Mouse (Mus musculus): ENCODE results near the gene Susd2. TPM values are rescaled to one million over a fixed set of nuclear protein-coding genes. Genes with fewer than 3 reads are reported as not detected.

Susd2 gene
- polyA plus RNA-seq, 1 experiment from 2014 or later: 2.0 TPM

DNA sequence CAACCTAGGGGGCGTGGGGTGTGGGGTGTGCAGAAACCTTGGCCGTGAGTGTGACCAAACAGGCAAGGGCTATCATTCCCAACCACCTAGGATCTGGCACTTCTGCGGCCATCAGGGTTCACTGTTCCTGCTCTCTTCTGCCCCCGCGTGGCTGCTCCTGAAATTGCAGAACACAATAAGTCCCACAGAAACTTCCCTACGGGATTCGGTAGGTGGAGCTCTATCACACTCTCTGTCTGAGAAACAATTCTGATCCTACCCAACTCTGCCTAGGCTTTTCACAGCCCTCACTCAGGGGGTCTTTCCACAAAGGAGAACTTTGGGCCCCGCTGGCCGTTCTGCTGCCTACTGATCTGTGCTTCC, 8.1 kb downstream of the Susd2 start:
- no peaks in the 10 kb centered on the region for H3K9me3 ChIP-seq
- no peaks in the 10 kb centered on the region for H3K4me1 ChIP-seq
- H3K36me3 ChIP-seq: no peaks in the 10 kb centered on the region
- 0 out of 2 replicates have a peak, but pooled peaks cover 5% of the 10 kb centered on the region for H3K27me3 ChIP-seq
- no peak overlapping the region for H3K4me3 ChIP-seq
- WGBS: 5% methylated on average over 9 of the region's 9 CpGs
- no peak overlapping the region for H3K27ac ChIP-seq (replicated peaks)
- no peak for ATAC-seq (ENCODE audit: low FRiP score, low read depth)
- H3K4me2 ChIP-seq (replicated peaks): no peak overlapping the region
- H3K9ac ChIP-seq (replicated peaks): no peak overlapping the region

GRCm38 (mm10) chr10:75635019-75635692, 8.7 kb downstream of the Susd2 start:
- no peaks in the 10 kb centered on the region for H3K36me3 ChIP-seq
- no peak overlapping the region for H3K4me2 ChIP-seq (replicated peaks)
- no peak overlapping the region for H3K9ac ChIP-seq (replicated peaks)
- H3K27ac ChIP-seq (replicated peaks): no peak overlapping the region
- H3K27me3 ChIP-seq: 0 out of 2 replicates have a peak, but pooled peaks cover 1% of the 10 kb centered on the region
- ATAC-seq (ENCODE audit: low FRiP score, low read depth): no peak
- H3K4me3 ChIP-seq: no peak overlapping the region
- no peaks in the 10 kb centered on the region for H3K4me1 ChIP-seq
- WGBS: 72% methylated on average over 14 of the region's 14 CpGs
- H3K9me3 ChIP-seq: no peaks in the 10 kb centered on the region

GRCm38 (mm10) chr10:75634610-75635009, 9.2 kb downstream of the Susd2 start:
- 95% methylated on average over 8 of the region's 8 CpGs for whole genome bisulfite sequencing
- ATAC-seq (ENCODE audit: low FRiP score, low read depth): no peak

DNA sequence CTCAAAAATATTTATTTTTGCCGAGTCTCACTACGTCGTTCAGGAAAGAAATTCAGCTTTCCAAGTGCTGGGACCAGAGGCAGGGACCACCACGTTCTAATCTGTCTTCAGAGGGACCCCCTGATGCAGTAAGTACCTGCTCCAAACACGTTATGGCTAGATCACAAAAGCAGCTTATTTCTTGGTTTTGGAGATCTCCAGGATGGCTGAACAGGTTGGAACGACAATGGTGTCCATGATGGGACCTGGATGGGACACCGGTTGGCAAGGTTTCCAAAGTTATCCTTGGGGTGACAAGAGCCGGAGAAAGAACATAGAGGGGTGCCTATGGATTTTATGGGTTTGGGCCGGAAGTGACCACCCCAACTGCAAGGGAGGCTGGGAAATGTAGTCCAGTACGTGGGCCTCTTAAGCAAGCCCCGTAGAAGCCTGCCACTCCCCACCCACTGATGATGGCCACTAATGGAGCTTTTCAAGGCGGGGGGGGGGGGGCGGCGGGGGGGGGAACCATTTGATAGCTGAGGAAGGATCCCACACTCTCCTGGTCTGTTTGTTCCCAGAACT, 10.2 kb downstream of the Susd2 start:
- Histone ChIP-seq H3K4me3 (no peak overlapping the region), H3K27me3 (no peaks in the 10 kb centered on the region), H3K4me1 (no peaks in the 10 kb centered on the region), H3K9ac (replicated peaks) (no peak overlapping the region), H3K4me2 (replicated peaks) (no peak overlapping the region), H3K36me3 (no peaks in the 10 kb centered on the region), H3K9me3 (no peaks in the 10 kb centered on the region), H3K27ac (replicated peaks) (no peak overlapping the region)
- no peak for ATAC-seq (ENCODE audit: low FRiP score, low read depth)
- 71% methylated on average over 14 of the region's 14 CpGs for WGBS

More at GRCm38 (mm10) chr10:75634610-75635009, 9.2 kb downstream of the Susd2 start:
- Histone ChIP-seq H3K9ac (replicated peaks) (no peak overlapping the region), H3K36me3 (no peaks in the 10 kb centered on the region), H3K9me3 (no peaks in the 10 kb centered on the region), H3K27me3 (no peaks in the 10 kb centered on the region), H3K27ac (replicated peaks) (no peak overlapping the region), H3K4me1 (no peaks in the 10 kb centered on the region), H3K4me2 (replicated peaks) (no peak overlapping the region), H3K4me3 (no peak overlapping the region)

GRCm38 (mm10) chr10:75633048-75633447, 10.8 kb downstream of the Susd2 start:
- no peak for ATAC-seq (ENCODE audit: low FRiP score, low read depth)
- H3K4me3 ChIP-seq: no peak overlapping the region
- WGBS: 77% methylated on average over 5 of the region's 5 CpGs
- H3K36me3 ChIP-seq: no peaks in the 10 kb centered on the region
- no peak overlapping the region for H3K27ac ChIP-seq (replicated peaks)
- H3K9me3 ChIP-seq: no peaks in the 10 kb centered on the region
- H3K27me3 ChIP-seq: no peaks in the 10 kb centered on the region
- no peak overlapping the region for H3K4me2 ChIP-seq (replicated peaks)
- H3K9ac ChIP-seq (replicated peaks): no peak overlapping the region
- no peaks in the 10 kb centered on the region for H3K4me1 ChIP-seq

DNA sequence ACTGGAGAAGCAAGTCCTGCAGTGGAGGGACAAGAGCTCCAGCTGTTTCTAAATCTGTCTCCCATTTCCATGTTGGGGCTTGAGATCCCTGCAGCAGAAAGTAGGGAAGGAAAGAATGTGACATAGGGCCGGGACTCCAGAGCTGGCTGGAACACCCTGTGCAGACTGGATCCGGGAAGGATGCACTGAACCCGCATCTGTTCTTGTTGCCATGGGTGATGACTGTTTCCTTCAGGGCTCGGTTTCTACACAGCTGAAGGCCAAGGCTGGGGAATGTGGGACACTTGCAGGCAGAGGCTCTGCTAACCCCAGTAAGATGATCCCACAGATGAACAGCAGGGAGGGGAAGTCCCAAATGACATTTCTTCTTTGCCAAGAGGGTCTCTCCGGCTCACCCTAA, 11.2 kb downstream of the Susd2 start:
- Histone ChIP-seq H3K4me2 (replicated peaks) (no peak overlapping the region), H3K9me3 (no peaks in the 10 kb centered on the region), H3K27me3 (no peaks in the 10 kb centered on the region), H3K27ac (replicated peaks) (no peak overlapping the region), H3K9ac (replicated peaks) (no peak overlapping the region), H3K36me3 (no peaks in the 10 kb centered on the region), H3K4me1 (no peaks in the 10 kb centered on the region), H3K4me3 (no peak overlapping the region)
- whole genome bisulfite sequencing: 58% methylated on average over 5 of the region's 5 CpGs
- ATAC-seq (ENCODE audit: low FRiP score, low read depth): no peak

GRCm38 (mm10) chr10:75627490-75627889, 16.3 kb downstream of the Susd2 start:
- no peak for ATAC-seq (ENCODE audit: low FRiP score, low read depth)
- Histone ChIP-seq H3K27me3 (no peaks in the 10 kb centered on the region), H3K4me2 (replicated peaks) (no peak overlapping the region), H3K4me1 (no peaks in the 10 kb centered on the region), H3K9me3 (no peaks in the 10 kb centered on the region), H3K36me3 (no peaks in the 10 kb centered on the region), H3K9ac (replicated peaks) (no peak overlapping the region), H3K27ac (replicated peaks) (no peak overlapping the region), H3K4me3 (no peak overlapping the region)
- whole genome bisulfite sequencing: 89% methylated on average over 3 of the region's 3 CpGs

GRCm38 (mm10) chr10:75626991-75627390, 16.8 kb downstream of the Susd2 start:
- H3K36me3 ChIP-seq: no peaks in the 10 kb centered on the region
- H3K4me2 ChIP-seq (replicated peaks): no peak overlapping the region
- no peaks in the 10 kb centered on the region for H3K9me3 ChIP-seq
- H3K9ac ChIP-seq (replicated peaks): no peak overlapping the region
- no peak for ATAC-seq (ENCODE audit: low FRiP score, low read depth)
- no peak overlapping the region for H3K27ac ChIP-seq (replicated peaks)
- no peaks in the 10 kb centered on the region for H3K4me1 ChIP-seq
- H3K27me3 ChIP-seq: no peaks in the 10 kb centered on the region
- H3K4me3 ChIP-seq: no peak overlapping the region
- WGBS: 71% methylated on average over 3 of the region's 3 CpGs

- Histone ChIP-seq H3K4me2 (replicated peaks) (no peak overlapping the region), H3K27me3 (no peaks in the 10 kb centered on the region), H3K4me1 (no peaks in the 10 kb centered on the region), H3K36me3 (no peaks in the 10 kb centered on the region), H3K27ac (replicated peaks) (no peak overlapping the region), H3K4me3 (no peak overlapping the region), H3K9ac (replicated peaks) (no peak overlapping the region), H3K9me3 (no peaks in the 10 kb centered on the region)
- 69% methylated on average over 6 of the region's 6 CpGs for WGBS
- no peak for ATAC-seq (ENCODE audit: low FRiP score, low read depth)
Observed at GRCm38 (mm10) chr10:75625920-75626319, 17.9 kb downstream of the Susd2 start.

GRCm38 (mm10) chr10:75620818-75621217, 23.0 kb downstream of the Susd2 start:
- H3K4me3 ChIP-seq: no peak overlapping the region
- H3K9me3 ChIP-seq: no peaks in the 10 kb centered on the region
- H3K27me3 ChIP-seq: no peaks in the 10 kb centered on the region
- no peak for ATAC-seq (ENCODE audit: low FRiP score, low read depth)
- 48% methylated on average over 3 of the region's 3 CpGs for WGBS
- H3K27ac ChIP-seq (replicated peaks): no peak overlapping the region
- no peaks in the 10 kb centered on the region for H3K36me3 ChIP-seq
- H3K4me2 ChIP-seq (replicated peaks): no peak overlapping the region
- no peak overlapping the region for H3K9ac ChIP-seq (replicated peaks)
- H3K4me1 ChIP-seq: no peaks in the 10 kb centered on the region

- Histone ChIP-seq H3K27ac (replicated peaks) (no peak overlapping the region), H3K9me3 (no peaks in the 10 kb centered on the region), H3K4me2 (replicated peaks) (no peak overlapping the region), H3K36me3 (no peaks in the 10 kb centered on the region), H3K27me3 (no peaks in the 10 kb centered on the region), H3K4me3 (no peak overlapping the region), H3K4me1 (no peaks in the 10 kb centered on the region), H3K9ac (replicated peaks) (no peak overlapping the region)
- WGBS: 92% methylated on average over 4 of the region's 4 CpGs
- no peak for ATAC-seq (ENCODE audit: low FRiP score, low read depth)
Observed at GRCm38 (mm10) chr10:75616044-75616443, 27.8 kb downstream of the Susd2 start.

DNA sequence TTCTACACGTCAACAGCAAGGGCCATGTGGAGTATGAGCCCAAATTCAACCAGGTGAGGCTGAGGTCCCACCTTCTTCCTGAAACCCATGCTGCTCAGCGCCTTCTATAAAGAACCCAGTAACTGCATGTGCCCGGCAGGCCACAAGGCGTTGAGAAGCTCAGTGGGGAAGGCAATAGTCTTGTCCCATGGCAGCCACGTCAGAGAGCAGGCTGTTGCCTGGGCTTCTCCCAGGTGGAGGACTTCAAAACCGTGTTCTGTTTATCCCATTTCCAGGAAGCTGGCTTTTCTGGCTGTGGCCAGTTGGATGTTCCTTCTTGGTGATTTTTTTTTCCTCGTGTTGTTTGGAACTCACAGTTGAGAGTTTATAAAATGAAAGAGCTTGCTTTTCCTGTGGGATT, 33.3 kb downstream of the Susd2 start:
- Histone ChIP-seq H3K4me1 (no peaks in the 10 kb centered on the region), H3K9ac (replicated peaks) (no peak overlapping the region), H3K4me3 (no peak overlapping the region), H3K27me3 (no peaks in the 10 kb centered on the region), H3K4me2 (replicated peaks) (no peak overlapping the region), H3K36me3 (no peaks in the 10 kb centered on the region), H3K27ac (replicated peaks) (no peak overlapping the region), H3K9me3 (no peaks in the 10 kb centered on the region)
- WGBS: 64% methylated on average over 7 of the region's 7 CpGs
- ATAC-seq (ENCODE audit: low FRiP score, low read depth): no peak

GRCm38 (mm10) chr10:75608975-75609374, 34.8 kb downstream of the Susd2 start:
- WGBS: 91% methylated on average over 11 of the region's 11 CpGs
- Histone ChIP-seq H3K9me3 (no peaks in the 10 kb centered on the region), H3K4me1 (no peaks in the 10 kb centered on the region), H3K4me2 (replicated peaks) (no peak overlapping the region), H3K4me3 (no peak overlapping the region), H3K27ac (replicated peaks) (no peak overlapping the region), H3K27me3 (no peaks in the 10 kb centered on the region), H3K36me3 (no peaks in the 10 kb centered on the region), H3K9ac (replicated peaks) (no peak overlapping the region)
- ATAC-seq (ENCODE audit: low FRiP score, low read depth): no peak
